Mouse (Mus musculus) cerebellum, adult 2 months (tissue): ENCODE results near the gene Atad5. TPM values are rescaled to one million over a fixed set of nuclear protein-coding genes. Genes with fewer than 3 reads are reported as not detected.
"Not testable (repeated sequence)": the region's sequence is repeated elsewhere in the genome, so short reads cannot be mapped to it uniquely, and the experiment has no call there.

ENCODE experiments used
- DNase-seq, 2 experiments: peaks; one replicate each; pipeline ENCODE4 v3.0.0; 2021
- H3K27ac ChIP-seq: fragments of 200-500 bp; 2 replicates; pipeline ENCODE4 v1.5.1; 2012; ENCODE audit warnings: low read length, control low read depth, inconsistent platforms; ENCODE audit not compliant: insufficient read depth
- H3K27me3 ChIP-seq: fragments of 200-500 bp; 2 replicates; pipeline ENCODE4 v1.6.1; 2012; ENCODE audit warnings: inconsistent platforms, mild to moderate bottlenecking, low read length, moderate library complexity; ENCODE audit not compliant: control insufficient read depth, insufficient read depth
- H3K4me1 ChIP-seq: fragments of 200-500 bp; 2 replicates; pipeline ENCODE4 v1.6.1; 2011; ENCODE audit warnings: low read length; ENCODE audit not compliant: control insufficient read depth, insufficient read depth
- H3K4me3 ChIP-seq: fragments of 200-500 bp; replicated peaks from 2 replicates; pipeline ENCODE3; 2011; ENCODE audit warnings: mild to moderate bottlenecking, low read depth, low read length, control low read depth; ENCODE audit not compliant: insufficient read depth
- CTCF ChIP-seq: fragments of 200-500 bp; IDR thresholded peaks from 2 replicates; pipeline ENCODE4 v1.5.1; 2011; ENCODE audit warnings: low read depth, mild to moderate bottlenecking, control low read depth, low read length, moderate library complexity, borderline replicate concordance; ENCODE audit not compliant: insufficient read depth
- POLR2A ChIP-seq: fragments of 200-500 bp; IDR thresholded peaks from 2 replicates; pipeline ENCODE4 v1.6.1; 2011; ENCODE audit warnings: low read length, control low read depth, borderline replicate concordance; ENCODE audit not compliant: insufficient read depth
- WGBS: fragments of 180-500 bp; shearing (Covaris S2); methylation state at CpG from one replicate; pipeline ENCODE4 v1.1.7; 2018; 5-methylcytosine and 5-hydroxymethylcytosine counted together
- polyA plus RNA-seq: library from polyadenylated mRNA; depleted of rRNA; stranded (reverse); fragments of >200 nt; gene quantifications from 2 replicates; pipeline ENCODE4 v1.2.3, GENCODE M21; 2012

Gene Atad5
- polyA plus RNA-seq, 1 experiment: 3.7 TPM

GRCm38 (mm10) chr11:80054659-80055058 lies 34.5 kb upstream of the Atad5 start:
- no peak overlapping the region for H3K27ac ChIP-seq
- TF ChIP-seq CTCF (no peak), POLR2A (no peak)
- no peak for DNase-seq
- H3K4me1 ChIP-seq: no peaks in the 10 kb centered on the region
- 90% methylated on average over 4 of the region's 4 CpGs for WGBS
- H3K4me3 ChIP-seq: no peak overlapping the region
- H3K27me3 ChIP-seq: no peaks in the 10 kb centered on the region

DNA sequence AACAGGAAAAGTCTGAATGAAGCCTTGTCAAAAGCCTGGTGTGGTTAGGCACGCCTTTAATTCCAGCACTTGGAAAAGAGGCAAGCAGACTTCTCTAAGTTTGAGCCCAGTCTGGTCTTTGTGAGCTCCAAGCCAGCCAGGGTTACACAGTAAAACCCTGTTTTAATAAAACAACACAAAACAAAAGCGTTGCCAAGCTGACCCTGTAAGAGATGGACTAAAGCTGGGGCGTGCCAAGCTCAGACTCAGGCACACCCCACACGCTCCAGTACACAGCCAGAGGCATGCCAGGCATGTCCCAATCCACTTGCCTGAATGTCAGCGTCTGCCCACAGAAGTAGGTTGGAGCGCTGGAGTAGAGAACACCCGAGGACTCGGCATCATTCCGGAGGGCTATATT lies 33.1 kb upstream of the Atad5 start:
- Histone ChIP-seq H3K27ac (no peak overlapping the region), H3K27me3 (no peaks in the 10 kb centered on the region), H3K4me3 (no peak overlapping the region), H3K4me1 (no peaks in the 10 kb centered on the region)
- 85% methylated on average over 9 of the region's 9 CpGs for WGBS
- DNase-seq: peak in 1 of 2 experiments; percentile 7
- TF ChIP-seq CTCF (no peak), POLR2A (no peak)

DNA sequence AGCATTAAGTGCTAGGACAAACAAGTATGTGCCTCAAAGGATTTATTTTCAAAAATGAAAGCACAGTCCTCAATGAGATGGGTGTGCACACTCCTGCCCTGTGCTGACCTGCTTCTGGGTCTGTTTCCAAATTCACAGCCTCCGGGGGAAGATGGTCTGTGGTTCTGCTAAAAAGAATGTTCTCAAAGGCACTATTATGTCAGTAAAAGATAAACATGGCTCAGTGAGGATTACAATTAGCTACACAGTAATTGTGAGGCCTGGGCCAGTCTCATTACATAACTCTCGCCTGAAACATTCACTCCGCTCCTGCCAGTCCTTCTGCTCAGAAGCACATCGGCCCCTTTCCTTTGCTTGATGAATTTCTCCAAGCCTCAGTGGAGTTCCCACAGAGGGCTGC lies 27.0 kb upstream of the Atad5 start:
- H3K27me3 ChIP-seq: no peaks in the 10 kb centered on the region
- peak in 1 of 2 experiments; percentile 34 for DNase-seq
- H3K27ac ChIP-seq: no peak overlapping the region
- no peaks in the 10 kb centered on the region for H3K4me1 ChIP-seq
- H3K4me3 ChIP-seq: no peak overlapping the region
- TF ChIP-seq POLR2A (no peak), CTCF (no peak)
- 60% methylated on average over 4 of the region's 4 CpGs for WGBS

GRCm38 (mm10) chr11:80066373-80066772 lies 22.8 kb upstream of the Atad5 start:
- DNase-seq, H3K27me3 ChIP-seq, H3K4me3 ChIP-seq, H3K27ac ChIP-seq, H3K4me1 ChIP-seq: not testable (repeated sequence)
- 91% methylated on average over 4 of the region's 4 CpGs for WGBS

DNA sequence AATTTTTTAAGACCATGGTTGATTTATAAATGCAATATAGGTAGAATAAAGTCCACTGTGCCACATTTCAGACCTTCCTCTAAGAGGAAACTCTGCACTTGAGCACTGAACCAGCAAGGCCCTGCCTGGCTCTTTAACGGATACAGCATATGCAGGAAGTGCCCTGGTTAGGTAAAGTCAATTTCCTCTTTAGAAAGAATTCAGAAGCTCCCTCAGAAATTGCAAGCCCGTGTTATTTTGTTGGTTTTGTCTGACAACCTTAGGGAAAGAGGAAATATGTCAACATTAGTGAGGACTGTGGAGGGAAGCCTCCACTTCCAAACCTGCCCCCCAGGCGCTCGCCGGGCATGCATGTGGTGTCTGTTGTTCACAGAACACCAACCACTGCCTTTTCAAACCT lies 21.6 kb upstream of the Atad5 start:
- H3K27ac ChIP-seq: no peak overlapping the region
- H3K27me3 ChIP-seq: no peaks in the 10 kb centered on the region
- no peak for DNase-seq
- no peaks in the 10 kb centered on the region for H3K4me1 ChIP-seq
- no peak overlapping the region for H3K4me3 ChIP-seq
- whole genome bisulfite sequencing: 93% methylated on average over 5 of the region's 5 CpGs
- TF ChIP-seq CTCF (no peak), POLR2A (no peak)

DNA sequence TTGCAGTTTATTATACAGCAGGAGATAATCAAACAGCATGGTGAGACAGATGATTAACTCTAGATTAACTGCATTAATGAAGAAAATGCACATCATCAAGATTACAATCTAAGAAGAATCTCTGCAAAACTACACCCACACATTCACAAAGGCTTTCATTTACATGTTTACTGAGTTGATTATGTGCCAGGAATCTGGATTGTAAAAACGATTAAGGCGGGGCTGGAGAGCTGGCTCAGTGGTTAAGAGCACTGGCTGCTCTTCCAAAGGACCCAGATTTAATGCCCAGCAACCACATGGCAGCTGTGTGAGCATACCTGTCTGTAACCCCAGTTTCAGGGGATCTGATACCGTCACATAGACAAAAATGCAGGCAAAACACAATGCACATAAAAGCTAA lies 19.4 kb upstream of the Atad5 start:
- TF ChIP-seq CTCF: no peak
- TF ChIP-seq POLR2A: no peak
- 46% methylated on average over 3 of the region's 3 CpGs for WGBS
- no peak for DNase-seq
- Histone ChIP-seq H3K27me3 (no peaks in the 10 kb centered on the region), H3K4me1 (no peaks in the 10 kb centered on the region), H3K27ac (no peak overlapping the region), H3K4me3 (no peak overlapping the region)

- Histone ChIP-seq H3K27ac (no peak overlapping the region), H3K27me3 (no peaks in the 10 kb centered on the region), H3K4me3 (no peak overlapping the region), H3K4me1 (no peaks in the 10 kb centered on the region)
- 96% methylated on average over 2 of the region's 2 CpGs for WGBS
- no peak for TF ChIP-seq POLR2A
- TF ChIP-seq CTCF: no peak
- DNase-seq: no peak
These were observed 18.2 kb upstream of the Atad5 start for GRCm38 (mm10) chr11:80071039-80071438.

- 96% methylated on average over 3 of the region's 3 CpGs for WGBS
- H3K4me3 ChIP-seq: no peak overlapping the region
- H3K4me1 ChIP-seq: no peaks in the 10 kb centered on the region
- no peak overlapping the region for H3K27ac ChIP-seq
- TF ChIP-seq POLR2A (no peak), CTCF (no peak)
- H3K27me3 ChIP-seq: no peaks in the 10 kb centered on the region
- no peak for DNase-seq
These were observed 16.8 kb upstream of the Atad5 start for GRCm38 (mm10) chr11:80072365-80072764.

- TF ChIP-seq POLR2A: no peak
- no peak for TF ChIP-seq CTCF
- 94% methylated on average over 5 of the region's 5 CpGs for WGBS
These were observed 13.5 kb upstream of the Atad5 start for GRCm38 (mm10) chr11:80075608-80076277.

More at GRCm38 (mm10) chr11:80075608-80076277, 13.5 kb upstream of the Atad5 start:
- H3K4me1 ChIP-seq: no peaks in the 10 kb centered on the region
- H3K27me3 ChIP-seq: no peaks in the 10 kb centered on the region
- H3K27ac ChIP-seq: no peak overlapping the region
- no peak for DNase-seq
- H3K4me3 ChIP-seq: no peak overlapping the region
